Mouse (Mus musculus): ENCODE data around the gene Epdr1.

The Epdr1 gene

DNA sequence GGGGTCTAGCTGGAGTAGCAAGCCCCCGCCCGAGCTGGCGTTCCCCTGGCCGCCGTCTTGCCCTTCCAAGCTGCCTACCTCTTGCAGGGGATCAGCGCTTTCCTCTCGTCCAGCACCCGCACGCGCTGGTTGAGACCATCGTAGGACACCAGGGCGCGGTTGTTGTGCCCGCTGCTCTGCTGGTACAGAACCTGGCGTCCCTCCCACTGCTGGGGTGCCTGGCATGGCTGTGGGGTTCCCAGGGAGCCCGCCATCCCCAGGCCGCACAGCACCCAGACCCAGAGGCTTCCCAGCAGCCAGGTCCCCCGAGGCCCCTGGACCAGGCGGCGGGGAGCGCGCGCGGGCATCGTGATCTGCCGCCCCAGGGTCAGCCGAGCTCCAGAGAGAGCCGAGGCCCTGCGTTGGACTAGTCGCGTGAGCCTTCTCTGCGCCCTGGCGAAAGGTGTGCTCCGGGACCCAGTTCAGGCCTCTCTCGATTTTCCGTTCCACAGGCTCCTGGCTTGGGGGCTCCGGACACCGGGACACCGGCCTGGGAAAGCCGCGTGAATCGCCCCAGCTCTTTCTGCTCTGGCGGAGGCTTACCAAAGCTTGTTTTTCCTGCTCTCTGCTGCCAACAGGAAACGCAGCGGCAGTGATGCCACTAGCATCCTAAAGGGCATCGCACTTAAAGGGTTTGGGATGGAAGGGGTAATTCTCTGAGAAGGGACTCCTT lies at the start of gene Epdr1:
TSS of gene Epdr1 (minus strand) at position 712 of the 712 bp plus-strand sequence.
- peak; percentile 86 for DNase-seq

DNA sequence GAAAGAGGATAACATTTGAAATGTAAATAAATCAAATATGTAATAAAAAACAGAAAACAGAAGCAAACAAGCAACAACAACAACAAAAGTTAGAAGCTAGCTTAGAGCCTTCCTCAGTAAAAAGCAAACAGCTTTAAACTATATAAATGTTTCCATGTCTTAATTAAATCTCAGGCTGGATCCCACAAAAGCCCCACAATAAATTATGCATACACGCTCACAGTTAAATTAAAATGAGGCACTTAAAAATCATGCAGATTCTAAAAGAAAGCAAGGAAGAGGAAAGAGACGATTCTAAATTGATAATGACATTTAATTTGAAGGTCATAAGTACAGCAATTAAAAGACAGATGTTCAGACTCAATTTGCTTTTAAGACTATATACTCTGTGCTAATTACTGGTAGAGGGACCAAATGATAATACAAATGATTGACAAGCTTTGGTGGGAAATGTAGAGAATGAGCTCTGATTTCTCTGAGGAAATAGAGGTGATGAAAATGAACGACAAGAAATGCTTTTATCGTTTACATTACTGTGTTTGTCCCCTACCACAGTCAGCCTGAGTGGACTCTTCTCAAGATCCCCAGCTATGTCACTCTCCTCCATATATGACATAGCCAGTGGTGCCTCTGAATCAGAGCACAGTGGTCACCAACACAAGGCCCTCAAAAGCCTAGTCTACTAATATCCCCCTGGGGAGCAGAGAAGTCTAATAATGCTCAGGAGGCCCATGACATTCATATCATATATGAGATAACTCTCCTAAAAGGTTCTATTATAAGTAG lies 48.8 kb upstream of the Epdr1 start:
- DNase-seq, result no peak

GRCm38 (mm10) chr13:19652405-19652804 lies 32.7 kb upstream of the Epdr1 start:
- no peak for DNase-seq

- no peak for DNase-seq
These were observed 30.1 kb upstream of the Epdr1 start for GRCm38 (mm10) chr13:19649824-19650223.

DNA sequence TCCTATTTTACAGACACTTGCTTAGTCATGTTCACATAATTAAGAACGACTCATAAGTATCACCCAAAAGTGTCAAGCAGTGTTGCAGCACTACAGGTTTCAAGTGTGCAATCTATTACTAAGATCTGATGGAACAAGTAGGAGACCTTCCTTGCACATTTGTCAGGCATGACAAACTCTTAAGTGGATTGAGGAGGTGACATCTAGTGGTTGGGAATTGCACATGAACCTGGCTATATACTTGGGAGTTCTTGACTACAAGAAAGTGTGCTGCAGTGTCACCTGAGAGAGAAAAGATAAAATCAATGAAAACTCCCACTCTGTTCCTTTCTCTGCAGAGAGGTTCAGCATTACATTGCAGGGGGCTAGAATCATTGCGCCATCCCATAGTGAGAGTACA lies 24.5 kb upstream of the Epdr1 start:
- no peak for DNase-seq

DNA sequence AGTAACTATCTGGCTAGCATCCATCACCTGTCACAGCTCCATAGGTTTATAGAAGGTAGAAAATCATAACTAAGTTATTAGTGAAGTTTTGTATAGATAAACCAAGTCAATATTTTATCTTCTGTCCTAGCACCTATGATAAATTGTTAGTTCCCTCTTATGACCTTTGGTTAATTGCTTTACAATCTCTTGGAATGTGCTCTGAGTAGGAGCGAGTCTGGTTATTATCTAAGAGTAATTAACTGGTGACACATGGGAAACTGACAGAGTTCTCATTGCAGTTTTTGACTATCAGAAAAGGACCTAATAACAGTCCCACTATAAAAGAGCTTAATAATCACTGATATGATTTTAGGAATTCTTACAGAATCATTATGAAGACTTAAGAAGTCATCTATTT lies 23.8 kb upstream of the Epdr1 start:
- no peak for DNase-seq

GRCm38 (mm10) chr13:19640203-19640851 lies 20.6 kb upstream of the Epdr1 start:
- no peak for DNase-seq

DNA sequence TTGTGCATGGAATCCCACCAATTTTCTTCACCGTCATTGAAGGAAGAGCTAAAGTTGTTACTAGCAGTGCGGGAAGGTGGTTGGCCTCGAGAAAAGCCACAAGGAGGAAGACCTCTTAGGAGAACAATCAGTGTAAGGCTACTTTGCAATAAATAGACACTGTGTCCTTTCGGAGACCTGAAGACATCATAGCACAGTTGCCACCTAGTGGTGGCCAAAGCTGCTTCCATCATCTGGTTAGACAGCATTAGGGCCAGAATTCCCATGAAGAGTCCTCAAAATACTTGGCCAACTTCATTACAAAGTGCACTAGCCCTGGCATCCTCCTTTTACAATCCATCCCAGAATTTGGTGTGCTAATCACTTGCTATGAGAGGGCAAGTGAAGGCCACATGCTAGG lies 16.4 kb upstream of the Epdr1 start:
- DNase-seq, result no peak

GRCm38 (mm10) chr13:19630768-19631709 lies 11.3 kb upstream of the Epdr1 start:
- no peak for DNase-seq

GRCm38 (mm10) chr13:19626473-19626872 lies 6.7 kb upstream of the Epdr1 start:
- no peak for DNase-seq

- DNase-seq, result no peak
These were observed 5.0 kb upstream of the Epdr1 start for GRCm38 (mm10) chr13:19624632-19625320.

DNA sequence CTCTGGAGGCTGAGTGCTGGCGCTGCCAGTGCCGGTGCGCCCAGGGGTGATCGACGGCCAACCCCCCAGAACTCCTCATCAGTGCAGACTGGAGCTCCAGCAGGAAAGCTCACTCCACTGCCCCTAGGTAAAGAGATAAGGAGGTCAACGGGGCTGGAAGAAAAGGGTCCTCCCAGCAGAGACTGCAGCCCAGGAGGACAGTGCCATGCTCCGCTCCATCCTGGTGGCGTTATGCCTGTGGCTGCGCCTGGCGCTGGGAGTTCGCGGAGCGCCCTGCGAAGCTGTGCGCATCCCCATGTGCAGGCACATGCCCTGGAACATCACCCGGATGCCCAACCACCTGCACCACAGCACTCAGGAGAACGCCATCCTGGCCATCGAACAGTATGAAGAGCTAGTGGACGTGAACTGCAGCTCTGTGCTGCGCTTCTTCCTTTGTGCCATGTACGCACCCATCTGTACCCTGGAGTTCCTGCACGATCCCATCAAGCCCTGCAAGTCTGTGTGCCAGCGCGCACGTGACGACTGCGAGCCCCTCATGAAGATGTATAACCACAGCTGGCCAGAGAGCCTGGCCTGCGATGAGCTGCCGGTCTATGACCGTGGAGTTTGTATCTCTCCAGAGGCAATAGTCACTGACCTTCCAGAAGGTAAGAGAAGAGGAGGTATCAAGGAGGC lies 3.6 kb upstream of the Epdr1 start:
- peak; percentile 28 for DNase-seq

DNA sequence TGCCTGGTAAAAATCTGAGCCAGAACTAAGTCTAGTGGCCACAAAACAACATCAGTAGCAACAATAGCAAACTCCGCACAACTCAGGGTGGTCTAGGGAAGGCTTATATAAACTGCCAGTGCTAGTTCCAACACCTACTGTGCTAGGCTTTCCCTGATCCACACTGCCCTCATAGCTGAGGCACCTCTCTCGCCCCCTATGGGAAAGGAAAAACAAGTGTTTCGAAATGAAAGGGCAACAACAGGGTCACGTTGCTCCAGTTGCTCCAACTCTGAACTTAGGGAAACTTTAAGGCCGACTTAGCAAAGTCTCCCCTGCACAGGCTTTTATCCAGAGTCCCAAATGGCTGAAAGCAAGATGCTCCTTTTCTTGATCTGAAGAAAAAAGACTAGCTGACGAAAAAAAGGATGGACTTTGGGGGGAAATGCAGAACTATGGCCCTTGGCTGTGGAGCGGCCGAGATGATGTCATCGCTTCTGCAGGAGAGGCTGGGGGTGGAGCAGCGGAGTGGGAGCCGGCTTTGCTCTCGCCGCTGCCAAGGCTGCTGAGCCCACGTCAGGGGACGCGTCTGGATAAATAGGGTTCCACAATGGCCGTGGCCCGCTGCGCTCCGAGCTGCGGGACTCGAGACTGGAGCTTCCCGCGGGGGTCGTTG lies 3.0 kb upstream of the Epdr1 start, which contains the start of gene Sfrp4:
TSS of gene Sfrp4 (plus strand) at position 532 of the 655 bp plus-strand sequence.
- peak; percentile 57 for DNase-seq

DNA sequence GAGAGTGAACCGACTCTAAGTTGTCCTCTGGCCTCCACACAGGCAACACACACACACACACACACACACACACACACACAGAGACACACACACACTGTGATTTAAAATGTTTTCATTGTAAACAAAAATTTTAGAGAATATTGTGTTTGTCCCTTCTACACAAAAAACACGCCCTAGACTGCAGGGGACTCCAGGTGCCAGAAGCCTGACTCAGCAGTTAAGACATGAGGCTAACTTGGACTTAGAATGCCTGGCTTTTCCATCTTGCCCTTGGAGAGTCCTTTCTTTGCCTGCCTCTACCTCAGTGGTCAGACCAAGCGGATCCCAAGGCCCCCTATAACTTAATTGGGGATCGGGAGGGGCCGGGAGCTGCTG lies 899 bp downstream of the Epdr1 start:
- DNase-seq, result no peak

DNA sequence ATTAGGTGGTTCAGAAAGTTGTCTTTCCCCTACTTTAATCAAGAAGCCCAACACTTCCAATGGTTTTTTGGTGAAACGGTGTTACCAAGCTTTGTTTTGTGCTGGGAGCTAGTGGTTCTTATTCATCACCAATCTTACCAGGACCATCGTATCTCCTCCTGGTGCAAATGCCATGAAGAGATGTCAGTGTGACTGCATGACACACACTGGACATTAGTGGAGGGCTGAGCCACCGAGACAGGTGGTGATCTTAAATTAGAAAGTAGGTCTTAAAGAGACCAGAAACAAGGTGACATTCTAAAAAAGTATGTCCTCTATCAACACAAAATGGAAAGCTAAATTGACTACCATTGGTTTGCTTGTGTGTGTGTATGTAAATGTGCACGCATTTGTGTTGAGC lies 1.6 kb downstream of the Epdr1 start:
- peak; percentile 49 for DNase-seq

- no peak for DNase-seq
These were observed 5.4 kb downstream of the Epdr1 start for GRCm38 (mm10) chr13:19614311-19614710.

GRCm38 (mm10) chr13:19613426-19613825 lies 6.3 kb downstream of the Epdr1 start:
- DNase-seq, result no peak

- no peak for DNase-seq
These were observed 6.8 kb downstream of the Epdr1 start for GRCm38 (mm10) chr13:19612963-19613362.

- no peak for DNase-seq
These were observed 7.4 kb downstream of the Epdr1 start for GRCm38 (mm10) chr13:19612348-19612747.

- DNase-seq, result no peak
These were observed 11.6 kb downstream of the Epdr1 start for GRCm38 (mm10) chr13:19608120-19608519.

- DNase-seq, result no peak
These were observed 14.8 kb downstream of the Epdr1 start for GRCm38 (mm10) chr13:19604916-19605315.
